Mouse (Mus musculus) G1E (cell line): ENCODE measurements around the gene Cideb. TPM values are rescaled to one million over a fixed set of nuclear protein-coding genes. Genes with fewer than 3 reads are reported as not detected.

Experiments
- ATAC-seq: 2 replicates; pipeline ENCODE4 v1.8.0; 2016; ENCODE audit warnings: mild to moderate bottlenecking; ENCODE audit not compliant: insufficient number of reproducible peaks, poor library complexity, low FRiP score, severe bottlenecking; ENCODE audit errors: extremely low read depth
- DNase-seq: peaks from one replicate; pipeline ENCODE4 v3.0.0; 2012; ENCODE audit warnings: low spot score
- H3K27me3 ChIP-seq: 2 replicates; pipeline ENCODE4 v1.6.1; 2012; ENCODE audit warnings: mild to moderate bottlenecking, low read length, inconsistent platforms; ENCODE audit not compliant: insufficient read depth
- H3K36me3 ChIP-seq: replicated peaks from 2 replicates; pipeline ENCODE3; 2012; ENCODE audit warnings: mild to moderate bottlenecking, inconsistent platforms
- H3K4me1 ChIP-seq: 2 replicates; pipeline ENCODE4 v1.6.1; 2012; ENCODE audit warnings: low read depth, low read length, inconsistent platforms, mixed read lengths; ENCODE audit not compliant: insufficient read depth
- H3K4me3 ChIP-seq: 2 replicates; pipeline ENCODE4 v1.5.1; 2012; ENCODE audit warnings: low read depth, mild to moderate bottlenecking, inconsistent platforms, low read length, moderate library complexity, mixed read lengths
- H3K9me3 ChIP-seq: replicated peaks from 2 replicates; pipeline ENCODE4 v1.6.1; 2012; ENCODE audit warnings: inconsistent platforms
- CTCF ChIP-seq: IDR thresholded peaks from 2 replicates; pipeline ENCODE4 v1.5.1; 2012; ENCODE audit warnings: low read depth, low read length, inconsistent platforms, mixed read lengths
- GATA1 ChIP-seq: IDR thresholded peaks from 2 replicates; pipeline ENCODE4 v1.6.1; 2012; ENCODE audit warnings: borderline replicate concordance, low read length, inconsistent platforms, mixed read lengths
- GATA2 ChIP-seq: IDR thresholded peaks from 2 replicates; pipeline ENCODE4 v1.6.1; 2012; ENCODE audit warnings: low read depth, low read length, inconsistent platforms, borderline replicate concordance
- POLR2AphosphoS5 ChIP-seq: IDR thresholded peaks from 2 replicates; pipeline ENCODE4 v1.6.1; 2012; ENCODE audit warnings: low read depth, low read length, inconsistent platforms; ENCODE audit not compliant: insufficient replicate concordance
- TAL1 ChIP-seq: conservative IDR thresholded peaks from 2 replicates; pipeline ENCODE4 v1.6.1; 2012; ENCODE audit warnings: low read depth, low read length, inconsistent platforms, mixed read lengths
- polyA plus RNA-seq: library from polyadenylated mRNA; stranded (reverse); fragments of >175 nt; gene quantifications from 2 replicates; pipeline ENCODE4 v1.2.3, GENCODE M21; 2012
- total RNA-seq, 2 experiments: library from RNA; stranded (forward) in 1 of 2; stranded (reverse) in 1 of 2; fragments of 200-1000 nt in 1 of 2; fragments of >200 nt in 1 of 2; fragmentation: Nextera tagmentation in 1 of 2; gene quantifications; 2 replicates each; pipeline ENCODE4 v1.2.3; 2014 to 2017

The Cideb gene
- total and polyA plus RNA-seq, 3 experiments: 0.38 TPM; not detected in 2

GRCm38 (mm10) chr14:55779656-55780055, 21.4 kb upstream of the Cideb start:
- peaks cover 87% of the 10 kb centered on the region for H3K27me3 ChIP-seq

GRCm38 (mm10) chr14:55778686-55779085, 20.4 kb upstream of the Cideb start:
- DNase-seq (no peak), ATAC-seq (no peak)
- Histone ChIP-seq H3K27me3 (peaks cover 87% of the 10 kb centered on the region), H3K4me1 (peaks cover 49% of the 10 kb centered on the region), H3K4me3 (no peak overlapping the region), H3K36me3 (no peaks in the 10 kb centered on the region), H3K9me3 (no peaks in the 10 kb centered on the region)
- TF ChIP-seq POLR2AphosphoS5 (no peak), GATA1 (no peak), CTCF (no peak), TAL1 (no peak), GATA2 (no peak)

More at GRCm38 (mm10) chr14:55779656-55780055, 21.4 kb upstream of the Cideb start:
- Histone ChIP-seq H3K36me3 (no peaks in the 10 kb centered on the region), H3K4me1 (peaks cover 41% of the 10 kb centered on the region), H3K4me3 (no peak overlapping the region), H3K9me3 (no peaks in the 10 kb centered on the region)
- DNase-seq (no peak), ATAC-seq (no peak)
- TF ChIP-seq POLR2AphosphoS5: no peak
- no peak for TF ChIP-seq TAL1
- no peak for TF ChIP-seq GATA1
- no peak for TF ChIP-seq GATA2
- no peak for TF ChIP-seq CTCF

GRCm38 (mm10) chr14:55777806-55778205, 19.5 kb upstream of the Cideb start:
- DNase-seq: no peak
- TF ChIP-seq GATA2 (no peak), TAL1 (no peak), CTCF (no peak), GATA1 (no peak), POLR2AphosphoS5 (no peak)
- no peak for ATAC-seq
- Histone ChIP-seq H3K36me3 (no peaks in the 10 kb centered on the region), H3K9me3 (no peaks in the 10 kb centered on the region), H3K4me3 (no peak overlapping the region), H3K4me1 (peaks cover 56% of the 10 kb centered on the region), H3K27me3 (peaks cover 85% of the 10 kb centered on the region)

GRCm38 (mm10) chr14:55777176-55777575, 18.9 kb upstream of the Cideb start:
- Histone ChIP-seq H3K4me1 (peaks cover 61% of the 10 kb centered on the region), H3K9me3 (no peaks in the 10 kb centered on the region), H3K36me3 (no peaks in the 10 kb centered on the region), H3K27me3 (peaks cover 85% of the 10 kb centered on the region), H3K4me3 (no peak overlapping the region)
- TF ChIP-seq GATA2 (no peak), CTCF (no peak), POLR2AphosphoS5 (no peak)
- DNase-seq (no peak), ATAC-seq (no peak)

GRCm38 (mm10) chr14:55776711-55777110, 18.5 kb upstream of the Cideb start:
- Histone ChIP-seq H3K4me3 (no peak overlapping the region), H3K4me1 (peaks cover 65% of the 10 kb centered on the region), H3K36me3 (no peaks in the 10 kb centered on the region), H3K27me3 (peaks cover 87% of the 10 kb centered on the region), H3K9me3 (no peaks in the 10 kb centered on the region)
- TF ChIP-seq GATA2 (no peak), POLR2AphosphoS5 (no peak), GATA1 (no peak), TAL1 (no peak)
- no peak for ATAC-seq
- no peak for DNase-seq

GRCm38 (mm10) chr14:55769087-55769703, 10.9 kb upstream of the Cideb start:
- Histone ChIP-seq H3K27me3 (peaks cover 24% of the 10 kb centered on the region), H3K4me3 (peak overlapping the region; percentile 61; the same call in 1 of the 2 replicates), H3K4me1 (peaks cover 90% of the 10 kb centered on the region), H3K36me3 (no peaks in the 10 kb centered on the region), H3K9me3 (peaks cover 7% of the 10 kb centered on the region)
- ATAC-seq: peak; percentile 85
- DNase-seq: peak; percentile 77
- TF ChIP-seq GATA1 (no peak), CTCF (no peak), TAL1 (peak; percentile 63), POLR2AphosphoS5 (no peak)

GRCm38 (mm10) chr14:55768555-55768954, 10.3 kb upstream of the Cideb start:
- Histone ChIP-seq H3K4me3 (no peak overlapping the region; the same call in 1 of the 2 replicates), H3K36me3 (no peaks in the 10 kb centered on the region), H3K9me3 (peaks cover 7% of the 10 kb centered on the region), H3K4me1 (peaks cover 90% of the 10 kb centered on the region), H3K27me3 (peaks cover 17% of the 10 kb centered on the region)
- DNase-seq: no peak
- TF ChIP-seq GATA2: no peak
- TF ChIP-seq TAL1: no peak
- TF ChIP-seq POLR2AphosphoS5: no peak
- TF ChIP-seq GATA1: no peak
- no peak for TF ChIP-seq CTCF
- no peak for ATAC-seq
